Mouse (Mus musculus) cerebellum, postnatal 4 days (tissue): Measurements from ENCODE around the gene Fem1b.
A peak's percentile ranks its signal among the peaks of the same experiment; 100 is the strongest.
"Not testable (repeated sequence)": the region's sequence is repeated elsewhere in the genome, so short reads cannot be mapped to it uniquely, and the experiment has no call there.

Source experiments
- DNase-seq, 2 experiments: peaks; one replicate each; pipeline ENCODE4 v3.0.0; 2022; ENCODE audit warnings: low spot score in 2 of 2, mixed read lengths in 1 of 2

Gene Fem1b

DNA sequence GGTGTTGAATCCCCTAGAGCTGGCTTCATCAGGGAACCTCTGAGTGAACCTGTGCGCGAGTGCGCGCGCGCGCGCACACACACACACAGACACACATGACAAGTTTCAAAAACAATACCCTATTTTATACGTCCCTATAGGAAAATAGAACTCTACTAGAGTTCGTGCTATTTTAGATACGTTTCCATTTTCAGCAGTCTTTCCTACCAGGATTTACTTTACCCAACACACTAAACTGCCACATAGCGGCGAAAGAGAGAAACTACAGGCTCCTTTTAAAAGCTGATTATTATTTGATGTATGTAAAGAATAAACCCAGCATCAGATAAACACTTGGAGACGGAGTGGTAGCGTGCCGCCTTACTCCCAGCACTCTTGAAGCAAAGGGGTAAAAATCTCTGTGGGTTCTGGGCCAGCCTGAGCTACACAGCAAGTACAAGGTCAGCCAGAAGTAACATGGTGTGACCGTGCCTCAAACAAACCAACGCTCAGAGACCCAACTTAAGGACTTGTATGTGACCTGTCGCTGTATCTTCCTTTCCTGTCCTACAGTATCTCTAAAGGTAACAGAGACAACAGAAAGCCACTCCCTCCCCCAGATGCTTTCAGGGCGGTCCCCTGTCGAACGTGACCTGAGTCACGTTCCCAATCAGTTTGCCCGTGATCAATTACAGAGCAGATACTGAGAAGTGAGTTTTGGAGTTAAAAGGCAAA, 16.4 kb upstream of the Fem1b start:
- DNase-seq, result no peak

GRCm38 (mm10) chr9:62826456-62826855, 14.7 kb upstream of the Fem1b start:
- no peak for DNase-seq

DNA sequence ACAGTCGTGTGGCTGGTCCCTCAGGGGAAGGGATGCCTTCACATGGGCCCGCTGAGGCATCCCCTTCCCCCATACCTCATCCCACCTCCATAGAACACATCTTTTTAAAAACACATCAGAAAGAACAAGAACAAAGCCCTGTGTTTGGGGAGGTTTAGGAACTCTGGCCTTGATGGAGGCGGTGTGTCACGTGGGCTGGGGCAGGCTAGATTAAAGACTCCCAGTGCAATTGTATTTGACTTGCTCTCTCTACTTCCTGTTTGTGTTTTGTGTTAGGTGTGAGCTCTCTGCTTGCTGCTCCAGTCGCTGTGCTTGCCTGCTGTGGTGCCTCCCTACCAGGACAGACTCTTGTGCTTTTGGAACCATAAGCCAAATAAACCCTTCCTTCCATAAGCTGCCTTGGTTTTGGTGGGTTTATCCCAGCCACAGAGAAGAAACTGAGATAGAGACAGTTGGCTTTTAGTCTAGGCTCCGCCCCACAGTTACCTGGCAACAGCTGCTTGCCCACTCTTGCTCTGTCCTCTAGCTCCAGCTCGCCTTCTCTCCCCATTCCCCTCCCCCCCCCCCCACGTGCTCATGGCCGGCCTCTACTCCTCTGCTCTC, 14.2 kb upstream of the Fem1b start:
- DNase-seq, result no peak

DNA sequence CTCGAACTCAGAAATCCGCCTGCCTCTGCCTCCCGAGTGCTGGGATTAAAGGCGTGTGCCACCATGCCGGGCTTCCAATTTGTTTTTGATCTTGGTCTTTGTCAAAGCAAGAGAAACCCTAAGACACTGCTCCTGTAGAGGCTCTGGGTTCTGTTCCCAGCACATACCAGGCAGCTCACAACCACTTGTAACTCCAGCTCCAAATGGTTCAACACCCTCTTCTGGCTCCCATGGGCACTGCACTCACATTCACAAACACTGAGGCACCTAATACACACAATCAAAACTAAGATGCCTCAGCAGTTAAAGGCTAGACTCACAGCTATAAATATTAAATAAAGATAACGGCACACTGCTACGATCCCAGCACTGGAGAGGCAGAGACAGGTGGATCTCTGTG, 10.1 kb upstream of the Fem1b start:
- DNase-seq, result no peak

DNA sequence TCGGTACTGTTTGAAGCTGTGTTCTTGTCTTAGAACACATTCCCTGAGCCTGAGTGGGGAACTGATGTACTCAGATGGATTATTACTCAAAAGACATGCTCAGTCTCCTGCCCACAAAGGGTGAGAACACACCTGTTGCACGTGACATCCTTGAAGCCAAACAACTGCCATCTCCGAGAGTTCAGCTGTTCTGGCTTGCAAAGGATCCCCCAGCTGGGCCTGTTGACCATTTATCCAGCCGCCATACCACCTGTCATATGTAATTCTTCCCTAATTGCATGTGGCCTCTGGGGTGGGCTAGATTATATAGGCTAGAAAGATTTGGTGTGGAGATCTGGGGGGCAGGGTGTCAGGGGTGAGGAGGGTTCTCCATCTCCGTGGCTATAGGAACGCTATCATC, 9.1 kb upstream of the Fem1b start:
- DNase-seq, result no peak

GRCm38 (mm10) chr9:62819910-62820309, 8.2 kb upstream of the Fem1b start:
- DNase-seq, result not testable (repeated sequence)

DNA sequence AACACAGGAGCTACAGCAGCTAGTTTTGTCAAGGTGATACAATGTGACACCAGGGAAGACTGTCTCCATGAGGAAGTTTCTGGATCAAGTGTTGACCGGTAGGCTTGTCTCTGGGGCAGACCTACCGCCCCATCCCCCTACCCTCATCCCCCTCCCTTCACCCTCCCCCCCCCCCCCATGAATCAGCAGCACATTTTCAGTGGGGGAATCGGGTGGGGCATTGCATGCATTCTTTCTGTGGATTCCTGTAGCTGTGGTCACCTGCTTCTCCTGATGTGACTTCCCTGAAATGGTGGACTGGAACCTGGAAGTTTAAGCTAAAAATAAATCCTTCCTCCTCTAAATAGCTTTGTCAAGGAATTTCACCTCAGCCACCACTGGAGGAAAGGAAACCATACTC, 7.8 kb upstream of the Fem1b start:
- no peak for DNase-seq

GRCm38 (mm10) chr9:62817828-62818614, 6.3 kb upstream of the Fem1b start:
- no peak for DNase-seq

GRCm38 (mm10) chr9:62817099-62817571, 5.4 kb upstream of the Fem1b start:
- DNase-seq, result peak in 1 of 2 experiments; percentile 30

GRCm38 (mm10) chr9:62816323-62817098, 4.8 kb upstream of the Fem1b start:
- DNase-seq, result no peak

GRCm38 (mm10) chr9:62814751-62815150, 3.0 kb upstream of the Fem1b start:
- DNase-seq, result no peak

- no peak for DNase-seq
These were observed 699 bp upstream of the Fem1b start for GRCm38 (mm10) chr9:62812216-62813049.

GRCm38 (mm10) chr9:62810543-62811515, 905 bp downstream of the Fem1b start:
- peak; percentile 51 to 67 for DNase-seq

DNA sequence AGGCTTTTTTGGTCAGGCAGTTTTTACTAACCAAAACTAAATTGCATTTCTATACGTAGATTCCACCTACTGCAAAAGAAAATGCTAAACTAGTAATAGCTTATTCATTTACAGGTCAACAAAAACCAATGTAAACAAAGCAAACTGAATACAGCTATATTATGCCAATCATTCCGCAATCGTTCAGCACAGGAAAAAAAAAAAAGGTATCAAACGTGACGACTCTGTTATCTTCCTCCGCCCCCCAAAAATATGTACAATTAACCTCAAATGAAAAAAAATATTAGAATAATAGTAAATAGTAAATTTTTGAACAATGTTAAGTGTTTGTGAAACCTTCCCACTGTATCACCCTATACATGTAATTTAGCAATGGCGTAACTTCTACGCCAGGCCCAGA, 1.6 kb downstream of the Fem1b start:
- no peak for DNase-seq

DNA sequence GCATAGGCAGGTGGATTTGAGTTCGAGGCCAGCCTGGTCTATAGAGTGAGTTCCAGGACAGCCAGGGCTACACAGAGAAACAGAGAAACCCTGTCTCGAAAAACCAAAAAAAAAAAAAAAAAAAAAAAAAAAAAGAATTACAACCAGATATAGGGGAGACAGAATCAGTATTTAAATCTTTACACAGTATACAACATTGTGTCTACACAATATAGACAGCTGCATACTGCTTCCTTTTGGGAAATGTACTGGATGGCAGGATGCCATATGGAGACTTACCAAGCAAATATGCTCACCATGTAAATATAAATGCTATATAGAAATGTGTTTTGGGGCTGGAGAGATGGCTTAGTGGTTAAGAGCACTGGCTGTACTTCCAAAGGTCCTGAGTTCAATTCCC, 12.5 kb downstream of the Fem1b start:
- not testable (repeated sequence) for DNase-seq

GRCm38 (mm10) chr9:62789856-62790255, 21.9 kb downstream of the Fem1b start:
- DNase-seq, result no peak

GRCm38 (mm10) chr9:62786721-62787120, 25.0 kb downstream of the Fem1b start:
- DNase-seq, result no peak

DNA sequence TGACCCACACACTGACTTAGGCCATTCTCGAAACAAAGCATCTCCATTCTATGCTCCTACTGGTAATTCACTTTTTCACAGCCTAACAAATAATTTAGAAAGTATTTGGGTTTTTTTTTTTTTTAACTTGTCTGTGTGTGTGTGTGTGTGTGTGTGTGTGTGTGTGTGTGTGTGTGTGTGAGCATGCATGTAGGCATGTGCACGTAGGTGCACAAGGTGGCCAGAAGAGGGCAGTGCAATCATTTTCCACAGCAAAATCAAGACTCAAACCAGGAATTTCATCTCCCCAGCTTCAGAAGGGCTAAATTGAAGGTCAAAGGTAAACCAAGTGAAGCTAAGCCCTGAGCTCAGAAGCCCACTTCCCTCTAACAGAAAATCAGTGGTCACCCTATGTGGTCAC, 27.5 kb downstream of the Fem1b start:
- no peak for DNase-seq

- peak; percentile 48 to 68 for DNase-seq
These were observed 28.6 kb downstream of the Fem1b start for GRCm38 (mm10) chr9:62782976-62783781.
